Mouse (Mus musculus): ENCODE results near the gene Ccl4. TPM values are rescaled to one million over a fixed set of nuclear protein-coding genes. Genes with fewer than 3 reads are reported as not detected.

Ccl4 gene
- not detected for total RNA-seq (2021)
- long read RNA-seq, result 0 reads

GRCm38 (mm10) chr11:83662204-83662603, at the start of gene Ccl4:
Gene Ccl4 (plus strand): TSS chr11:83662584.
- no peak for DNase-seq (ENCODE audit: low spot score in 2 of 2)

- DNase-seq (ENCODE audit: low spot score in 2 of 2), result no peak
Observed at GRCm38 (mm10) chr11:83616586-83616985, 45.8 kb upstream of the Ccl4 start.

GRCm38 (mm10) chr11:83618238-83618637, 44.1 kb upstream of the Ccl4 start:
- no peak for DNase-seq (ENCODE audit: low spot score in 2 of 2)

- DNase-seq (ENCODE audit: low spot score in 2 of 2), result no peak
Observed at GRCm38 (mm10) chr11:83619037-83619436, 43.3 kb upstream of the Ccl4 start.

- DNase-seq (ENCODE audit: low spot score in 2 of 2), result no peak
Observed at GRCm38 (mm10) chr11:83623586-83623985, 38.8 kb upstream of the Ccl4 start.

- DNase-seq (ENCODE audit: low spot score in 2 of 2), result no peak
Observed at GRCm38 (mm10) chr11:83628808-83629207, 33.6 kb upstream of the Ccl4 start.

- no peak for DNase-seq (ENCODE audit: low spot score in 2 of 2)
Observed at GRCm38 (mm10) chr11:83630630-83631029, 31.8 kb upstream of the Ccl4 start.

GRCm38 (mm10) chr11:83631065-83631464, 31.3 kb upstream of the Ccl4 start:
- no peak for DNase-seq (ENCODE audit: low spot score in 2 of 2)

GRCm38 (mm10) chr11:83632744-83633143, 29.6 kb upstream of the Ccl4 start:
- DNase-seq (ENCODE audit: low spot score in 2 of 2), result no peak

- DNase-seq (ENCODE audit: low spot score in 2 of 2), result no peak
Observed at GRCm38 (mm10) chr11:83634425-83634824, 28.0 kb upstream of the Ccl4 start.

GRCm38 (mm10) chr11:83634898-83635297, 27.5 kb upstream of the Ccl4 start:
- no peak for DNase-seq (ENCODE audit: low spot score in 2 of 2)

- no peak for DNase-seq (ENCODE audit: low spot score in 2 of 2)
Observed at GRCm38 (mm10) chr11:83636742-83637235, 25.6 kb upstream of the Ccl4 start.

- DNase-seq (ENCODE audit: low spot score in 2 of 2), result no peak
Observed at GRCm38 (mm10) chr11:83638934-83639333, 23.4 kb upstream of the Ccl4 start.

- DNase-seq (ENCODE audit: low spot score in 2 of 2), result no peak
Observed at GRCm38 (mm10) chr11:83639533-83639932, 22.9 kb upstream of the Ccl4 start.

GRCm38 (mm10) chr11:83640141-83640540, 22.2 kb upstream of the Ccl4 start:
- DNase-seq (ENCODE audit: low spot score in 2 of 2), result no peak

GRCm38 (mm10) chr11:83641216-83641615, 21.2 kb upstream of the Ccl4 start:
- no peak for DNase-seq (ENCODE audit: low spot score in 2 of 2)

- DNase-seq (ENCODE audit: low spot score in 2 of 2), result no peak
Observed at GRCm38 (mm10) chr11:83645521-83645920, 16.9 kb upstream of the Ccl4 start, which contains the start of gene Rpl9-ps1. Gene Rpl9-ps1 (minus strand): TSS chr11:83645621.

GRCm38 (mm10) chr11:83646356-83647149, 15.8 kb upstream of the Ccl4 start:
- no peak for DNase-seq (ENCODE audit: low spot score in 2 of 2)

- DNase-seq (ENCODE audit: low spot score in 2 of 2), result no peak
Observed at GRCm38 (mm10) chr11:83649305-83649841, 13.0 kb upstream of the Ccl4 start, which contains the start of gene Ccl3. Gene Ccl3 (minus strand): TSS chr11:83649355.

- DNase-seq (ENCODE audit: low spot score in 2 of 2), result no peak
Observed at GRCm38 (mm10) chr11:83654606-83655005, 7.8 kb upstream of the Ccl4 start.

- no peak for DNase-seq (ENCODE audit: low spot score in 2 of 2)
Observed at GRCm38 (mm10) chr11:83657508-83657907, 4.9 kb upstream of the Ccl4 start.

- no peak for DNase-seq (ENCODE audit: low spot score in 2 of 2)
Observed at GRCm38 (mm10) chr11:83658797-83659196, 3.6 kb upstream of the Ccl4 start.

GRCm38 (mm10) chr11:83663532-83663931, 1.1 kb downstream of the Ccl4 start:
- no peak for DNase-seq (ENCODE audit: low spot score in 2 of 2)
